Mouse (Mus musculus): ENCODE measurements around the gene Slc22a5.

DNA sequence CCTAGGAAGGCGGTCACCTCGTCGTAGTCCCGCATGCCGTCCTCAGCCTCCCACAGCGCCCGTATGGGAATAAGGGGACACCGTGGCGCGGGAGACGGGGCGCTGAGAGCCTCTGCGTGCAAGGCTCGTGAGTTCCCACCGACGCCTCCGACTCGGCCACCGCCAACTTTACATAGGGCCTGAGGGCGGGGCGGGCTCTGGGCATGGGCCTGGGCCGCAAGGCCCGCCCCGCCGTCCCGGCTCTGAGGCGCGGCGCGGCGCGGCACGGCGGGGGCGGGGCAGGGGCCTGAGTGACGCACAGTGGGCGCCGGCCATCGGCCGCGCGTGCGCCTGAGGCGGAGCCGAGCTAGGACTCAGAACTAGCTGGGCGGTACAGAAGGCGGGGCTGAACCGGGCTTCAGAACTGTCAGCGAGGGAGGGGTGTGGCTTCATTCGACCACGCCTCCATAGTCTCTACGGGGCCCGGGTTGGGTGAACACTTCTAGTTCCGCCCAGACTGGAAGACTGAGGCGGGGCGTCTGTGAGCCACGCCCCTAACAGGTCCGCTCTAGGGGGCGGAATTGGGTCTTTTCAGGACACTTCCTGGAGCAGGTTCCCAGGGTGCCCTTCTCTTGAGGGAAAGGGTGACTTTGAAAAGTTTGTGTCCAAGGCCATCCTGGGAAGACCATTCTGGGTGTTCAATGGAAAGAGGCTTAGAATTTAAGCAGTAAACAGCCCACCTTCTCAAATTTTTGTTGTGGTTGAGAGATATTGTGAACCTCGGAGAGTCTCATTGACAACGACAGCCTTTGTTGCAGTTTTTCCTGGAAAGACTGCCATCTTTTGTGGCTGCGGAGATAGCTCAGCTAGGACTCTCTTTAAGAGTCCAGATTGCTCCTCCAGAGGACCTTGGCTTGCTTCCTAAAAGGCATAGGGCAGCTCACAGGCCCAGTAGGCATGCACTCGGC is at the start of gene Slc22a5:
- TF ChIP-seq CTCF (IDR thresholded peaks at IDR 0.05; ENCODE audit: low read depth) (peak; percentile 42), EP300 (optimal IDR thresholded peaks at IDR 0.05) (no peak)
